Mouse (Mus musculus): ENCODE measurements at regions not wholly inside any gene's neighbourhood (a gene's known extent, or its start where the extent isn't known, plus 50 kb on each side); places are given as distances from the start of the nearest gene placed in this dataset.

GRCm38 (mm10) chr13:45189389-45189788 is 110.9 kb downstream of the Gm9817 start:
- no peak overlapping the region for H3K9ac ChIP-seq
- no peak for ATAC-seq (ENCODE audit: low FRiP score)
- no peak overlapping the region for H3K4me2 ChIP-seq
- H3K4me1 ChIP-seq = peaks cover 12% of the 10 kb centered on the region; the same call in 1 of the 2 replicates
- H3K9me3 ChIP-seq = no peaks in the 10 kb centered on the region
- 25% methylated on average over 6 of the region's 6 CpGs for WGBS
- 0 out of 2 replicates have a peak overlapping the region, but pooled peaks have one; percentile 31 for H3K27ac ChIP-seq
- H3K4me3 ChIP-seq (replicated peaks) = no peak overlapping the region
- H3K27me3 ChIP-seq = no peaks in the 10 kb centered on the region
- no peaks in the 10 kb centered on the region for H3K36me3 ChIP-seq (replicated peaks)

GRCm38 (mm10) chr13:45190151-45190550 is 111.7 kb downstream of the Gm9817 start:
- H3K4me1 ChIP-seq = peaks cover 12% of the 10 kb centered on the region; the same call in 1 of the 2 replicates
- no peaks in the 10 kb centered on the region for H3K9me3 ChIP-seq
- H3K9ac ChIP-seq = no peak overlapping the region
- H3K4me2 ChIP-seq = no peak overlapping the region
- WGBS = 36% methylated on average over 4 of the region's 4 CpGs
- no peak overlapping the region for H3K4me3 ChIP-seq (replicated peaks)
- H3K36me3 ChIP-seq (replicated peaks) = no peaks in the 10 kb centered on the region
- no peak for ATAC-seq (ENCODE audit: low FRiP score)
- H3K27me3 ChIP-seq = no peaks in the 10 kb centered on the region
- H3K27ac ChIP-seq = no peak overlapping the region

GRCm38 (mm10) chr13:45192079-45192478 is 113.6 kb downstream of the Gm9817 start:
- Histone ChIP-seq H3K27ac (no peak overlapping the region), H3K36me3 (replicated peaks) (no peaks in the 10 kb centered on the region), H3K4me3 (replicated peaks) (no peak overlapping the region), H3K27me3 (no peaks in the 10 kb centered on the region), H3K4me1 (peaks cover 12% of the 10 kb centered on the region; the same call in 1 of the 2 replicates), H3K4me2 (no peak overlapping the region), H3K9ac (no peak overlapping the region), H3K9me3 (no peaks in the 10 kb centered on the region)
- WGBS = 61% methylated on average over 8 of the region's 8 CpGs
- ATAC-seq (ENCODE audit: low FRiP score) = no peak

GRCm38 (mm10) chr13:45195562-45195961 is 117.1 kb downstream of the Gm9817 start:
- H3K4me3 ChIP-seq (replicated peaks) = no peak overlapping the region
- H3K27me3 ChIP-seq = no peaks in the 10 kb centered on the region
- H3K36me3 ChIP-seq (replicated peaks) = no peaks in the 10 kb centered on the region
- no peaks in the 10 kb centered on the region for H3K9me3 ChIP-seq
- no peak overlapping the region for H3K9ac ChIP-seq
- H3K4me1 ChIP-seq = no peaks in the 10 kb centered on the region
- 77% methylated on average over 2 of the region's 2 CpGs for WGBS
- H3K27ac ChIP-seq = no peak overlapping the region
- no peak for ATAC-seq (ENCODE audit: low FRiP score)
- no peak overlapping the region for H3K4me2 ChIP-seq

- H3K9ac ChIP-seq = no peak overlapping the region
Observed at GRCm38 (mm10) chr13:45196363-45196762, 117.9 kb downstream of the Gm9817 start.

GRCm38 (mm10) chr13:45200511-45201120 is 122.1 kb downstream of the Gm9817 start:
- no peak for ATAC-seq (ENCODE audit: low FRiP score)
- WGBS = 82% methylated on average over 9 of the region's 9 CpGs
- H3K4me1 ChIP-seq = no peaks in the 10 kb centered on the region

More at GRCm38 (mm10) chr13:45196363-45196762, 117.9 kb downstream of the Gm9817 start:
- no peak overlapping the region for H3K4me2 ChIP-seq
- H3K4me3 ChIP-seq (replicated peaks) = no peak overlapping the region
- H3K36me3 ChIP-seq (replicated peaks) = no peaks in the 10 kb centered on the region
- ATAC-seq (ENCODE audit: low FRiP score) = no peak
- H3K9me3 ChIP-seq = no peaks in the 10 kb centered on the region
- no peaks in the 10 kb centered on the region for H3K4me1 ChIP-seq
- no peaks in the 10 kb centered on the region for H3K27me3 ChIP-seq
- no peak overlapping the region for H3K27ac ChIP-seq

GRCm38 (mm10) chr13:45204856-45205255 is 126.4 kb downstream of the Gm9817 start:
- ATAC-seq (ENCODE audit: low FRiP score) = no peak
- H3K4me2 ChIP-seq = no peak overlapping the region
- no peak overlapping the region for H3K9ac ChIP-seq
- H3K9me3 ChIP-seq = no peaks in the 10 kb centered on the region
- no peaks in the 10 kb centered on the region for H3K36me3 ChIP-seq (replicated peaks)
- no peak overlapping the region for H3K4me3 ChIP-seq (replicated peaks)
- no peak overlapping the region for H3K27ac ChIP-seq
- no peaks in the 10 kb centered on the region for H3K27me3 ChIP-seq
- 75% methylated on average over 6 of the region's 6 CpGs for WGBS
- H3K4me1 ChIP-seq = no peaks in the 10 kb centered on the region

More at GRCm38 (mm10) chr13:45200511-45201120, 122.1 kb downstream of the Gm9817 start:
- H3K36me3 ChIP-seq (replicated peaks) = no peaks in the 10 kb centered on the region
- H3K4me3 ChIP-seq (replicated peaks) = no peak overlapping the region
- no peak overlapping the region for H3K27ac ChIP-seq
- no peak overlapping the region for H3K4me2 ChIP-seq
- no peaks in the 10 kb centered on the region for H3K27me3 ChIP-seq
- H3K9ac ChIP-seq = no peak overlapping the region
- H3K9me3 ChIP-seq = no peaks in the 10 kb centered on the region

- ATAC-seq (ENCODE audit: low FRiP score) = no peak
- Histone ChIP-seq H3K27me3 (no peaks in the 10 kb centered on the region), H3K9me3 (no peaks in the 10 kb centered on the region), H3K4me2 (no peak overlapping the region), H3K9ac (no peak overlapping the region), H3K4me1 (peaks cover 3% of the 10 kb centered on the region; the same call in 1 of the 2 replicates), H3K4me3 (replicated peaks) (no peak overlapping the region), H3K27ac (no peak overlapping the region), H3K36me3 (replicated peaks) (no peaks in the 10 kb centered on the region)
- 93% methylated on average over 5 of the region's 5 CpGs for WGBS
Observed at GRCm38 (mm10) chr13:45208540-45209197, 130.2 kb downstream of the Gm9817 start.

- Histone ChIP-seq H3K27ac (no peak overlapping the region), H3K9me3 (no peaks in the 10 kb centered on the region), H3K9ac (no peak overlapping the region), H3K27me3 (no peaks in the 10 kb centered on the region), H3K4me3 (replicated peaks) (no peak overlapping the region), H3K36me3 (replicated peaks) (no peaks in the 10 kb centered on the region), H3K4me1 (peaks cover 6% of the 10 kb centered on the region; the same call in 1 of the 2 replicates), H3K4me2 (no peak overlapping the region)
- ATAC-seq (ENCODE audit: low FRiP score) = no peak
- WGBS = 83% methylated on average over 9 of the region's 9 CpGs
Observed at GRCm38 (mm10) chr13:45211241-45211640, 132.7 kb downstream of the Gm9817 start.

GRCm38 (mm10) chr13:45213116-45213834 is 134.8 kb downstream of the Gm9817 start:
- H3K4me2 ChIP-seq = no peak overlapping the region
- H3K9me3 ChIP-seq = no peaks in the 10 kb centered on the region
- H3K36me3 ChIP-seq (replicated peaks) = no peaks in the 10 kb centered on the region
- ATAC-seq (ENCODE audit: low FRiP score) = no peak
- peaks cover 6% of the 10 kb centered on the region; the same call in 1 of the 2 replicates for H3K4me1 ChIP-seq
- no peak overlapping the region for H3K27ac ChIP-seq
- WGBS = 56% methylated on average over 5 of the region's 5 CpGs
- no peak overlapping the region for H3K9ac ChIP-seq
- H3K4me3 ChIP-seq (replicated peaks) = no peak overlapping the region
- no peaks in the 10 kb centered on the region for H3K27me3 ChIP-seq

- Histone ChIP-seq H3K4me3 (replicated peaks) (no peak overlapping the region), H3K27ac (no peak overlapping the region), H3K9ac (no peak overlapping the region), H3K36me3 (replicated peaks) (no peaks in the 10 kb centered on the region), H3K9me3 (no peaks in the 10 kb centered on the region), H3K4me2 (no peak overlapping the region), H3K4me1 (peaks cover 7% of the 10 kb centered on the region; the same call in 1 of the 2 replicates), H3K27me3 (no peaks in the 10 kb centered on the region)
- ATAC-seq (ENCODE audit: low FRiP score) = no peak
- 89% methylated on average over 4 of the region's 4 CpGs for WGBS
Observed at GRCm38 (mm10) chr13:45218251-45218650, 139.8 kb downstream of the Gm9817 start.

GRCm38 (mm10) chr13:45219671-45220070 is 141.2 kb downstream of the Gm9817 start:
- no peaks in the 10 kb centered on the region for H3K36me3 ChIP-seq (replicated peaks)
- H3K27ac ChIP-seq = no peak overlapping the region
- WGBS = 47% methylated on average over 3 of the region's 3 CpGs
- no peak overlapping the region for H3K4me2 ChIP-seq
- H3K9ac ChIP-seq = no peak overlapping the region
- ATAC-seq (ENCODE audit: low FRiP score) = no peak
- no peak overlapping the region for H3K4me3 ChIP-seq (replicated peaks)
- H3K27me3 ChIP-seq = no peaks in the 10 kb centered on the region
- H3K4me1 ChIP-seq = 0 out of 2 replicates have a peak, but pooled peaks cover 2% of the 10 kb centered on the region
- H3K9me3 ChIP-seq = no peaks in the 10 kb centered on the region

All from forebrain, embryonic 12.5 days (tissue).